Mouse (Mus musculus): ENCODE data around the gene Nup188.

DNA sequence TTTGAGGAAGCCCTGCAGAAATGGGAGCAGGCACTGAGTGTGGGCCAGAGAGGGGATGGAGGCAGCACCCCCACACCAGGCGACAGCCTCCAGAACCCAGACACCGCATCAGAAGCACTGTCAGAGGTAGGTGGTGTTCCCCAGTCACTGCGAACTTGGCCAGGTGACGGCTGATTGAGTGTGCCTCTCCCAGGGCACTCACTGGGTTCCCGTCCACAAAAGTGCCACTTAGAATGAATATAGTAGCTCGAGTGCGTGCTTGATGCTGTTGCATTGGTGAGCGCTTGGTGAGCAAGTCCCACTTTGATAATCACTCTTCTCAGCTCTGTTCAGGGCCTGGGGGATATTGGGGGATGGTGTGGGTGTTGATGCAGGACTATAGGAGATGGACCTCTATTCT, 85.3 kb downstream of the Nup188 start:
- TF ChIP-seq POLR2A (IDR thresholded peaks at IDR 0.05; ENCODE audit: low read depth, low read length) (no peak), CTCF (conservative IDR thresholded peaks at IDR 0.05; ENCODE audit: insufficient read depth, insufficient read length, low read depth, low read length) (no peak)
